Mouse (Mus musculus): ENCODE measurements around the gene Tmem253.

Tmem253 gene

DNA sequence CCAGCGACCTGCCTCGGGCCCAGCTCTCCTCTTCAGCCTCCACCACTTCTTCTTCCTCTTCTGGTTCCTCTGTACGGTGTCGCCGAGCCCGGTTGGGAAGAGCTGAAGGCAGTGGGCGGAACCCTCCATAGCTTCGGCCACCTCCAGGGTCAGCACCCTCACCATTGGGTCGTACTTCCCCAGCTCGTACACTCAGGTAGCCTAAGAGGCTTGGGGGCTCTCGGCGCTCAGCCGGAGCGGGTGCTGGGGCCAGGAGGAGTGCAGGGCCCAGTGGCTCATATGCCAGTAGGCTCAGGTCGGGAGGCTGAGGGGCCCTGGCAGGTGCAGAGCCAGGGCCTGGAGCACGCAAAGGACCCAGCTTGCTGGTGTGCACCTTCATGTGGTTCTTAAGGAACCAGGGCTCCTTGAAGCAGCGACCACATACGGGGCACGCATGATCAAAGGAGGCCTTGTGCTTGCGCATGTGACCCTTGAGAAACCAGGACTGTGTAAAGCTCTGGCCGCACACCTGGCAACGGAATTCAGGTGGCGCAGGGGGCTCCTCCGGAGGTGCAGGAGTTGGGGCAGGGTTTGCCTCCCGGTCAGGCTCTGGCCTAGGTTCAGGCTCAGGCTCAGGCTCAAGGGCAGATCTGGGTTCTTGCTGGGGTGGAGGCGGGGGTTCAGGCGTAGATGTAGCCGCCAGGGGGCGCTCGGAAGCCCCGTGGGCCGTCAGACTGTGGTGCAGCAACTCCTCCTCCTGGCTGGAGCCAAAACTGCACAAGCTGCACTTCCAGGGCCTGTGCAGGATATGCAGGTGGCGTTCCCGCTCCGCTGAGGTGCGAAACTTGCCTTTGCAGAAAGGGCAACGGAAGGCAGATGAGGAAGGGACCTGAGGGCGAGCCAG lies 6.9 kb upstream of the Tmem253 start:
- peak; percentile 89 for DNase-seq (ENCODE audit: low spot score)

DNA sequence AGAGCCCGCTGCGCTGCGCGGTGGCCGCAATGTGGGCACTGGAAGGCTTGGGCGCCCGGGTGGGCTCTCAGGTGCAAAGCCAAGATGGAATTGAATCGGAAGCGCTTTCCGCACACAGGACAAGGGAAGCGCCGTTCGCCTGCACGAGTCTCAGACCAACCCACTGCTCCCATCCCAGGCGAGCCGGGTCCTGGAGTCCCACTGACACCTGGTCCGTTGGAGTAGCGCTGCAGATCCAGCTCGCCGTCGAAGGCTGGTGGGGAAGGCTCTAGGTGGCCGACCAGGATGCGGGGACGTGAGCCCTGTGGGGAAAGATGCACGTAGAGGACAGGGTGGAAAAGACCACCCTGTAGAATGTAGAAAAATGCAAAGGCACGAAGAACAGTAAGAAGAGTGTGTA lies 6.1 kb upstream of the Tmem253 start:
- DNase-seq (ENCODE audit: low spot score): no peak

DNA sequence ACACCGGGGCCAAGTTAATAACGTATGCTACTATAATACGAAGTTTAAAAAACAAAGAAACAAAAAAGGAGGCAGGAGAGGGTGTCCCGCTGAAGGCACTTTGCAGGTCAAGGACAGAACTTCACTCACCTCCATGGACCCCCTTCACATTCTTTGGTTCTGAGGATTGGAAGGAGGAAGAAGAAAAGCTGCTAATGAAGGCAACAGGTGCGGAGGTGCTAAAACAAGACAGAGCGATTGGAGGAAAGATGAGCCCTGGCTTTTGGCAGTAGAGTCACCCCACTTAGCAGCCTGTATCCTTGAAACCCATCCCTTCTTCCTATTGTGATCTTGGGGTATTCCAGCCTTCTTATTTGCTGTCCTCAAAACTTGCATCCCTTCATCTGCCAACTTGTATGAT lies 5.6 kb upstream of the Tmem253 start:
- DNase-seq (ENCODE audit: low spot score): no peak

DNA sequence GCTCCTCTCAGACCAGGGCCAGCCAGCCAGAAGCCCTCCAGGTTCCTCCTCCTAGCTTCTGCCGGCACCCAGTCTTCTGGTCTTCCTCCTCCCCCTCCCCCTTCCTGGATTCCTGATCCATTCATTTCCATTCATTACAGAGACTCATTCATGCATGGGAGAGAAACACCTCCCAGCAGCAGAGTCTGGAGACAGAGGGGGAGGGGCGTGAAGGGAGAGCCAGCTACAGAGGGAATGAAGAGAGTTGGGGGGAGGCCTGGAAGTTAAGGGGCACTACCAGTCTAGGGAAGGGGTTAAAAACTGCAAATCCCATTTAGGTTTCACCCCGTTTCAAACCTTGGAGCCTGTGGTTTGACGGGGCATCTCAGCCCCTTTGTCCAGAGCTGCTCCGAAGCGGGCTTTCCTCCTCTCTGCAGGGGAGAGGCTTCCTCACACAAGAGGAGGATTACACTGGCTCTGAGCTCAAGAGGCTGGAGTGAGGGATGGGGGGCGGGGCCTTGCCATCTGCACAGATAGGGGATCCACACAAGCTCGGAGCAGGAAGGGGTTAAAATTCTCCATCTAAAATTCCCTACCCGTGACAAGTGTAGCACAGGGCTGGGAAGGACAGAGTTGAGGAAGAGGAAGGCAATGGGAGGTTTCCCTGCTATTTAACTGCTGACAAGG lies 4.9 kb upstream of the Tmem253 start:
- DNase-seq (ENCODE audit: low spot score): peak; percentile 87

DNA sequence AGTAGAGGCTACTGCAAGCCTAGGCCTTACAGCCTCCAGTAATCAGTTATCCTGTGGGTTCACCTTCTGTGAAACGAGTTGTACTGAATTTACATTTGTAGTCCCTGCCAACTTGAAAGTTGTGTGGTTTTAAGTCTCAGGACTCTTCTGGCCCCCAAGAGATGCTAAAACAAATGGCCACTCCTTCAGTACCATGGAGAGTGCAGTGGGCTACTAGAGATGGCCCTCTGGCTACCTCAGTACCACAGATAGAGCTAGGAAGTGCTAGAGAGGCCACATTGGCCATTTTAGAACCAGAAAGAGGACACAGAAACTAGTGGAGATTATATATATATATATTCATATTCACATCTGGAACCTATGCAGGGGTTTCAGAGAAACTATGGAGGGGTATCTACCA lies 3.8 kb upstream of the Tmem253 start:
- peak; percentile 59 for DNase-seq (ENCODE audit: low spot score)

DNA sequence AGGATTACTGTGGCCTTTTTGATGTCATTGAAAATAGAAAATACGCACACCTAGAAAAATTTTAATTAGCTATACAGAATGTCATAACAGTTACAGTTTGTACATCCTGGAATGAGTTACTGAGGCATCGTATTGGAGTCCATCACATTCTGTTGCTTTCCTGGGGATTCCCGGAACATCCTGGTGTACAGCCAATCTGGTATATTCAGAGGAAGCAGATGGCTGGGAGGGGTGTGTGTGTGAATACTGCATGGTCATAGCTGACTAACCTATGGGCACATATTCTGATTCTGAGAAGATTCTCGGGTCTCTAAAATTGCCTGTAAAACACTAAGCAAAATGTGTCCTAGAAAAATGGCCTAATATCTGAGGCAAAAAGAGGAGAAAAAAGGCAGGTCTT lies 3.4 kb upstream of the Tmem253 start:
- no peak for DNase-seq (ENCODE audit: low spot score)

GRCm38 (mm10) chr14:52012553-52012952 lies 2.9 kb upstream of the Tmem253 start:
- no peak for DNase-seq (ENCODE audit: low spot score)

DNA sequence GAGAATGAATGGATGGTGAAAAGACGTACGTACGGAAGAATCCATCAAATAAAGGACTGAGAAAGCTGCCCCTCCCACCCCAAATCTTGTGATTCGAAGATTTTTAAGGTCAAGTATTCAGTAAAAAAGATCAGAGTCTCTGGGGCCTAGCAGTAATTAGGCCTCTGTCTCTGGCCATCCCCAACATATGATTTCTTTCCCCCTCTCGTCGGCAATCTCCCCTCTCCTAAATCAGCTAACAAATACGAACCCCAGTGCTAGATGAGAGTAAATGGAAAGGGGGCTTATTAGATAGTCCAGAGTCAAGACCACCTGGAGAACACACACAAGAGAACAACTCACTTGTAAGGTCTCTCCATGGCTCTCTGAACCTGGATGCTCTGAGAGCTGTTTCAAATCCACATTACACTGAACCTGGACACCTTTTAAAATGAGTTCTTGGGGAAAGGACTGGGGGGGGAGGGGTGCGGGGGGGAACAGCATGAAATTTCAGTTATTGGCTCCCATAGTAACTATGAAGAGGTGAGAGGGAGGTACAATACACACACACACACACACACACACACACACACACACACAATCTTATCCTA lies 2.3 kb upstream of the Tmem253 start:
- DNase-seq (ENCODE audit: low spot score): no peak

GRCm38 (mm10) chr14:52013771-52014219 lies 1.7 kb upstream of the Tmem253 start:
- peak; percentile 37 for DNase-seq (ENCODE audit: low spot score)

DNA sequence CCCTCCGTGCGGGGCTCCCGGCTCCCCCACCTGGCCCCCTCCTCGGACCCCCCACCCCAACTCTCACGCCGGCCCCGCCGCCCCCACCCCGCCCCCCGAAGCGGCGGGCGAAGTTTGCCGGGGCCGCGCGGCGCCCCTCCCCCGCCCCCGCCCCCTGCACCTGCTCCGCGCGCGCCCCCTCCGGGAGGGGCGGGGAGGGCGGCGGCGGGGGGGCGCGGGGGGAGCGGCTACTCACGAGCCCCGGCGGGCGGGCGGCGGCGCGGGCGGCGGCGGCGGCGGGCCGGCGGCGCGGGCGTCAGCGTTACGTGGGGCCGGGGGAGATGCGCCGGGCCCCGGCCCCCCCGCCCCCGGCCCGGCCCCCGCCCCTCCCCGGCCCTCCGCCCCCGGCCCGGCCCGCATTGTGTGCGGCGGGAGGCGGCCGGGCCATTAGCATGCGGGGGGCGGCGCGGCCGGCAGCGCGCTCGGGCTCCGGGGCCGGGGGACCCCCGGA lies 1.1 kb upstream of the Tmem253 start:
- no peak for DNase-seq (ENCODE audit: low spot score)

- DNase-seq (ENCODE audit: low spot score): peak; percentile 82
Observed at GRCm38 (mm10) chr14:52014761-52015311, 622 bp upstream of the Tmem253 start.

- DNase-seq (ENCODE audit: low spot score): no peak
Observed at GRCm38 (mm10) chr14:52016625-52017405, 1.4 kb downstream of the Tmem253 start.

GRCm38 (mm10) chr14:52017662-52018061 lies 2.2 kb downstream of the Tmem253 start:
- DNase-seq (ENCODE audit: low spot score): no peak

DNA sequence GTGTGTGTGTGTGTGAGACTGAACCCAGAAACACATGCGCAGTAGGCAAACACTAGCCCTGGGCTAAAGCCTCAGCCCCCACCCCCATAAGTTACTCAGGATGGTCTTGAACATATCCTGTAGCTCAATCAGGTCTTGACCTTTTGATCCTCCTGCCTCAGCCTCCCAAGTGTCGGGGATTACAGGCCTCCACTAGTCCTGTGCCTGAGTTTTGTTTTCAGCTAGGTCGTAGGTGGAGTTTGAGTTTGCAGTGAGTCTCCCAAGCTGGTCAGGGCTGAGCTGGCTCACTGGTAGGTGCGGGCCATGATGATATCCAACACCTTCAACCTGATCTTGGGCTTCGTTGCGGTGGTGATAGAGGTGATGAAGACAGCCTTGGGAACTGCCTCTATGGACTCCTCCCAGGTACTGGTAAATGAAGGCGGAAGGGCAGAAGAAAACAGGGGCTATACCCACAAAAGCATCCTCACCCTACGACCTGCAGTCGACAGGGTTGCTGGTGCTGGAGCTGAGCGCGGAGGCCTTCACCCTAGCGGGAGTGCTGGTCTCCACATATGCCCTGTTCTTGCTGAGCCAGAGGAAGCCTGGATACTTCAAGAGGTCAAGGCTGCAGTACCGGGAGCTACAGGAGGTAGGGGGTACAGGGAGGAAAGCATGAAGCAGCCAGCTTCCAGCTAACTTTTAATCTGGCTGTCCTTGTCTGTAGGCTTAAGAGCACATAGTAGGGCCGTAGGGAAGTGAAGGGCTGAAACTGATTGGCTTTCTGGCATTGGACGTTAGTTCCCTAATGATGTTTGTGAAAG lies 3.0 kb downstream of the Tmem253 start:
- no peak for DNase-seq (ENCODE audit: low spot score)

- no peak for DNase-seq (ENCODE audit: low spot score)
Observed at GRCm38 (mm10) chr14:52019051-52019589, 3.7 kb downstream of the Tmem253 start.

GRCm38 (mm10) chr14:52019590-52020340 lies 4.3 kb downstream of the Tmem253 start:
- peak; percentile 99 for DNase-seq (ENCODE audit: low spot score)

- DNase-seq (ENCODE audit: low spot score): peak; percentile 91
Observed at GRCm38 (mm10) chr14:52020486-52021137, 5.2 kb downstream of the Tmem253 start, which contains the start of gene Zfp219. Zfp219 (minus strand) TSS chr14:52020733.

GRCm38 (mm10) chr14:52021138-52021529 lies 5.7 kb downstream of the Tmem253 start:
- no peak for DNase-seq (ENCODE audit: low spot score)

DNA sequence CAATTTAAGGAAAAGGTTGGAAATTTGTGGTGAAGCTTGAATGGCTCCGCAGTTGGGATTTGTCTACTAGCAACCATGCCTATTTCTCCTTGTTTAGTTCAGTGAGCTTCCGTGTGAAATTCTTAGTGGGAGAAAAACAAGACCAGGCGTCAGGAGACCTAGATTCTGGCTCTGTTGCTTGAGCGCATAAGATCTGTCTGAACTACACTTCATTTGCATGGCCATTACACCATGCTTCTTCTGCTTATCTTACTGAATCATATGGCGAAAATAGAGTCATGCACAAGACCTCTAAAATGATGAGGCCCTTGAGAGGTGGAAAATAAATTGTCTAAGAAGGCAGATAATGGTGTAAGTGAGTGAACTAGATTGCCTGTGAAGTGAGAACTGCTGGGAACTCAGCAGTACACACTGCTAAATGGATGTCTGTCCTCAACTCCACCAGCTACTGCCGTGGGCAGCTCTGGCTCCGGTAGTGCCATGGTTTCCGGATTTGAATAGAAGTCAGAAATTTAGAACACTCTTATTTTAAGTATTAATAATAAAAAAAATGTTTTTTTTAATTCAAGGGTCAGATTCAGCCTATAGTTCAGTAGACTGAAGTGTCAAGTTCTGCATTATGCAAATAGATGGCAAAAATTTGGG lies 6.2 kb downstream of the Tmem253 start:
- no peak for DNase-seq (ENCODE audit: low spot score)
